Mouse (Mus musculus) bone marrow macrophage, adult 2 months (primary cell): ENCODE measurements around the gene Xpnpep3. TPM values are rescaled to one million over a fixed set of nuclear protein-coding genes. Genes with fewer than 3 reads are reported as not detected.
A peak's percentile ranks its signal among the peaks of the same experiment; 100 is the strongest.

Experiments used
- H3K27ac ChIP-seq: 2 replicates; pipeline ENCODE4 v1.5.1; 2012; ENCODE audit warnings: low read depth, low read length; ENCODE audit not compliant: insufficient read depth
- H3K4me1 ChIP-seq: 2 replicates; pipeline ENCODE4 v1.6.1; 2012; ENCODE audit warnings: low read length; ENCODE audit not compliant: control insufficient read depth, insufficient read depth
- H3K4me3 ChIP-seq: 2 replicates; pipeline ENCODE4 v1.5.1; 2012; ENCODE audit warnings: mild to moderate bottlenecking, low read length, moderate library complexity; ENCODE audit not compliant: insufficient read depth
- CTCF ChIP-seq: IDR thresholded peaks from 2 replicates; pipeline ENCODE4 v1.5.1; 2012; ENCODE audit warnings: low read depth, mild to moderate bottlenecking, low read length, moderate library complexity
- POLR2A ChIP-seq: IDR thresholded peaks from 2 replicates; pipeline ENCODE4 v1.6.1; 2012; ENCODE audit warnings: mild to moderate bottlenecking, low read depth, low read length, borderline replicate concordance
- polyA plus RNA-seq: library from polyadenylated mRNA; stranded (reverse); fragments of >200 nt; gene quantifications from 2 replicates; pipeline ENCODE4 v1.2.4, GENCODE M21; 2012; ENCODE audit not compliant: missing spikeins, insufficient read depth, insufficient read length

Gene Xpnpep3
- polyA plus RNA-seq, 1 experiment: 9.8 TPM

GRCm38 (mm10) chr15:81361417-81362015, 38.4 kb upstream of the Xpnpep3 start:
- H3K27ac ChIP-seq: peak overlapping the region; percentile 89
- H3K4me3 ChIP-seq: peak overlapping the region; percentile 39
- peaks cover 37% of the 10 kb centered on the region for H3K4me1 ChIP-seq
- TF ChIP-seq CTCF: no peak
- TF ChIP-seq POLR2A: no peak

- H3K27ac ChIP-seq: no peak overlapping the region
- H3K4me3 ChIP-seq: no peak overlapping the region
- H3K4me1 ChIP-seq: peaks cover 38% of the 10 kb centered on the region
- TF ChIP-seq CTCF: no peak
- TF ChIP-seq POLR2A: no peak
Measured at GRCm38 (mm10) chr15:81362501-81362900, 37.4 kb upstream of the Xpnpep3 start.

GRCm38 (mm10) chr15:81364271-81364670, 35.7 kb upstream of the Xpnpep3 start:
- H3K4me1 ChIP-seq: peaks cover 32% of the 10 kb centered on the region
- no peak overlapping the region for H3K4me3 ChIP-seq
- no peak overlapping the region for H3K27ac ChIP-seq
- TF ChIP-seq POLR2A (no peak), CTCF (no peak)

- peaks cover 27% of the 10 kb centered on the region for H3K4me1 ChIP-seq
- no peak for TF ChIP-seq POLR2A
- TF ChIP-seq CTCF: no peak
- H3K4me3 ChIP-seq: no peak overlapping the region
- H3K27ac ChIP-seq: no peak overlapping the region
Measured at GRCm38 (mm10) chr15:81365246-81365645, 34.7 kb upstream of the Xpnpep3 start.

- Histone ChIP-seq H3K4me3 (no peak overlapping the region), H3K27ac (no peak overlapping the region), H3K4me1 (peaks cover 26% of the 10 kb centered on the region)
- TF ChIP-seq CTCF (no peak), POLR2A (no peak)
Measured at GRCm38 (mm10) chr15:81366241-81366640, 33.7 kb upstream of the Xpnpep3 start.

- H3K4me1 ChIP-seq: peaks cover 13% of the 10 kb centered on the region
- no peak overlapping the region for H3K27ac ChIP-seq
- TF ChIP-seq CTCF: no peak
- TF ChIP-seq POLR2A: no peak
- H3K4me3 ChIP-seq: no peak overlapping the region
Measured at GRCm38 (mm10) chr15:81368601-81369000, 31.3 kb upstream of the Xpnpep3 start.

GRCm38 (mm10) chr15:81370356-81370755, 29.6 kb upstream of the Xpnpep3 start:
- TF ChIP-seq CTCF: no peak
- TF ChIP-seq POLR2A: no peak
- H3K4me3 ChIP-seq: no peak overlapping the region
- H3K27ac ChIP-seq: no peak overlapping the region
- H3K4me1 ChIP-seq: peaks cover 10% of the 10 kb centered on the region

- Histone ChIP-seq H3K27ac (no peak overlapping the region), H3K4me1 (no peaks in the 10 kb centered on the region)
- TF ChIP-seq CTCF (no peak), POLR2A (no peak)
Measured at GRCm38 (mm10) chr15:81374621-81375020, 25.3 kb upstream of the Xpnpep3 start.

GRCm38 (mm10) chr15:81378845-81379244, 21.1 kb upstream of the Xpnpep3 start:
- Histone ChIP-seq H3K4me1 (no peaks in the 10 kb centered on the region), H3K27ac (no peak overlapping the region), H3K4me3 (no peak overlapping the region)
- TF ChIP-seq POLR2A (no peak), CTCF (no peak)

More at GRCm38 (mm10) chr15:81374621-81375020, 25.3 kb upstream of the Xpnpep3 start:
- H3K4me3 ChIP-seq: no peak overlapping the region

GRCm38 (mm10) chr15:81386327-81386726, 13.6 kb upstream of the Xpnpep3 start:
- peak; percentile 30; the same call in 1 of the 2 replicates for TF ChIP-seq CTCF
- TF ChIP-seq POLR2A: no peak
- H3K4me1 ChIP-seq: peaks cover 17% of the 10 kb centered on the region
- H3K4me3 ChIP-seq: no peak overlapping the region
- no peak overlapping the region for H3K27ac ChIP-seq
